Mouse (Mus musculus) spleen, adult 2 months (tissue): ENCODE data around the gene Adnp.

ENCODE experiments used
- CTCF ChIP-seq: fragments of 200-500 bp; IDR thresholded peaks from 2 replicates; pipeline ENCODE4 v1.5.1; 2011; ENCODE audit warnings: mild to moderate bottlenecking, inconsistent platforms; ENCODE audit not compliant: insufficient read depth, insufficient read length, insufficient replicate concordance; ENCODE audit errors: extremely low read depth
- POLR2A ChIP-seq: fragments of 200-500 bp; IDR thresholded peaks from 2 replicates; pipeline ENCODE4 v1.6.1; 2011; ENCODE audit warnings: low read depth, low read length, inconsistent platforms

DNA sequence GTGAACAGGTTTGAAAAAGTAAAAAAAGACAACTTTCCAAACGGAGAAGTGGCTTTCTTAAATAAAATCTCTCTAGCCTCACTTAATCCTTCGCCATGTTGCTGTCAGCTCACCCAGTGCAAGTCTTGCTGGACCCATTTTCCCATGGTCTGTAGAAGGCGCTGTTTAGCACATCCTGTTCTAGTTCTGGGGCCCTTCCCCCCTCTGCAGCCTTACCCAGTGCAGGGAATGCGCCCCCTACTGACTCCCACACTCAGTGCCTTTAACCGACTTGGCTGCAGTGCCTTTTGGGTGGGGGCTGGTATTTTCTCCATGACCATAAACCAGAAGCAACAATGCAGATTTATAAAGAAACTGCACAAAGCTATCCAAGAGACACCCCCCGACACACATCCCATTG is 1.6 kb downstream of the Adnp start:
- TF ChIP-seq CTCF (peak; percentile 91; the same call in 1 of the 2 replicates), POLR2A (no peak)
